Mouse (Mus musculus) liver, embryonic 14.5 days (tissue): Measurements from ENCODE around the gene Ino80d.

Experiments
- CTCF ChIP-seq: IDR thresholded peaks from 2 replicates; pipeline ENCODE4 v1.5.1; 2016; ENCODE audit warnings: antibody characterized with exemption, low read depth, control low read depth
- EP300 ChIP-seq: IDR thresholded peaks from 2 replicates; pipeline ENCODE4 v1.6.1; 2016; ENCODE audit warnings: antibody characterized with exemption, low read depth

GRCm38 (mm10) chr1:63096071-63096470 is 18.4 kb downstream of the Ino80d start:
- TF ChIP-seq CTCF: no peak
- no peak for TF ChIP-seq EP300
